In the genomic region with DNA sequence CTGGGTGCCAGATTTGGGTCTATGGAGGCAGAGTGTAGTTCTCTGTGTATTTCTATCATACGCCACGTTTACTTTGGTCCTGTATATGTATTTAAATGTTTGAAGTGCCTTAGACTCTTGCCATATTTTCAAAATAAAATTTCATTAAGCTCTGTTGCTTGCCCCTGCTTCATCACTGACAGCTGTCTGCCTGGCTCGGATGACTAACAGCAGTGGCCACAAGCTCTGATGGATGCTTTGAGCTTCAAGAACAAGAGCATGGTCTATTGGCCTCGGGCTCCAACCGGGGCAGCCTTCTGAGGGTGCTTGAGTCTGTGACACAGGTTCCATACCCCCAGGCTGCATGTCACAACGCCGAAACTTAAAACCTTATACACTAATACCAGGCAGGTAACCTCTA, we compare ENCODE assay signal across 27 mouse cellular contexts.
DNase-seq lines count a peak whose midpoint lies in the region; ATAC-seq lines count a peak whose summit lies in the region.
"Had no signal": no experiment of that assay in that cellular context is flagged by ENCODE, and none has a peak within 500 bp of the region (broad histone marks: within the 10 kb centered on the region; RNA-seq: fewer than 3 reads in every experiment).

No protein-coding gene starts in this region.

- no peaks in the 10 kb centered on the region for H3K9me3 ChIP-seq in heart, embryonic 10.5 days
- no peaks in the 10 kb centered on the region for H3K9me3 ChIP-seq in heart, embryonic 16.5 days (replicated peaks; ENCODE audit: control insufficient read depth, low read length)
- H3K9me3 ChIP-seq in limb, embryonic 13.5 days, result no peaks in the 10 kb centered on the region
- H3K9me3 ChIP-seq in forebrain, embryonic 15.5 days, result no peaks in the 10 kb centered on the region
- H3K9me3 ChIP-seq: embryonic facial prominence, embryonic 13.5 days; forebrain, embryonic 10.5 days; hindbrain, embryonic 15.5 days; liver, embryonic 13.5 days had no signal

- H3K36me3 ChIP-seq in heart, embryonic 10.5 days, result peaks cover 60% of the 10 kb centered on the region
- H3K36me3 ChIP-seq in heart, embryonic 16.5 days (ENCODE audit: control insufficient read depth, insufficient read depth), result peaks cover 38% of the 10 kb centered on the region
- H3K36me3 ChIP-seq in limb, embryonic 13.5 days, result peaks cover 53% of the 10 kb centered on the region
- no peaks in the 10 kb centered on the region for H3K36me3 ChIP-seq in forebrain, embryonic 15.5 days
- H3K36me3 ChIP-seq: hindbrain, embryonic 15.5 days had no signal

- intact Hi-C loops in heart, postnatal 14 days (cut with DNase I), result no loop called here

- H3K4me2 ChIP-seq in heart, embryonic 16.5 days (ENCODE audit: low read depth, low read length), result no peak overlapping the region
- H3K4me2 ChIP-seq in limb, embryonic 13.5 days (replicated peaks), result no peak overlapping the region
- H3K4me2 ChIP-seq in forebrain, embryonic 15.5 days (replicated peaks), result no peak overlapping the region
- H3K4me2 ChIP-seq: embryonic facial prominence, embryonic 13.5 days; hindbrain, embryonic 15.5 days; liver, embryonic 13.5 days had no signal

- DNase-seq in heart, embryonic 10.5 days (ENCODE audit: low spot score), result no peak
- DNase-seq in heart, postnatal 14 days, result no peak
- no peak for DNase-seq in heart, adult 9 months (ENCODE audit: low spot score in 2 of 2)
- DNase-seq in adrenal gland, adult 2 months, result no peak
- DNase-seq: adrenal gland, postnatal 25 days; cerebellum, adult 18-20 months; forebrain, postnatal 0 days; gastrocnemius, postnatal 10 days; kidney, adult 18-20 months; kidney, postnatal 10 days; layer of hippocampus, postnatal 36 days; liver, embryonic 13.5 days; lung, adult 18-20 months; lung, postnatal 10 days; midbrain, embryonic 14.5 days; right cerebral cortex, adult 18-20 months; spleen, adult 18-20 months; thymus, postnatal 14 days had no signal

- H3K4me3 ChIP-seq in heart, embryonic 10.5 days, result no peak overlapping the region
- no peak overlapping the region for H3K4me3 ChIP-seq in heart, embryonic 16.5 days (ENCODE audit: low read length)
- H3K4me3 ChIP-seq in brown adipose tissue, adult 24 weeks (ENCODE audit: insufficient read depth, low read depth, low read length), result no peak overlapping the region
- H3K4me3 ChIP-seq in limb, embryonic 13.5 days, result no peak overlapping the region
- H3K4me3 ChIP-seq in forebrain, embryonic 15.5 days, result no peak overlapping the region
- H3K4me3 ChIP-seq: embryonic facial prominence, embryonic 13.5 days; forebrain, embryonic 10.5 days; hindbrain, embryonic 15.5 days; liver, embryonic 13.5 days had no signal

- H3K27me3 ChIP-seq in heart, embryonic 10.5 days (ENCODE audit: insufficient read depth, poor library complexity, severe bottlenecking), result no peaks in the 10 kb centered on the region
- H3K27me3 ChIP-seq in heart, embryonic 16.5 days (ENCODE audit: control insufficient read depth, insufficient read depth, low read length), result no peaks in the 10 kb centered on the region
- no peaks in the 10 kb centered on the region for H3K27me3 ChIP-seq in limb, embryonic 13.5 days
- H3K27me3 ChIP-seq in forebrain, embryonic 15.5 days, result no peaks in the 10 kb centered on the region
- H3K27me3 ChIP-seq: embryonic facial prominence, embryonic 13.5 days; hindbrain, embryonic 15.5 days; liver, embryonic 13.5 days had no signal

- H3K9ac ChIP-seq in heart, embryonic 16.5 days (ENCODE audit: low read length), result no peak overlapping the region
- H3K9ac ChIP-seq in limb, embryonic 13.5 days, result no peak overlapping the region
- H3K9ac ChIP-seq in forebrain, embryonic 15.5 days (replicated peaks), result no peak overlapping the region
- H3K9ac ChIP-seq: embryonic facial prominence, embryonic 13.5 days; forebrain, postnatal 0 days; hindbrain, embryonic 15.5 days; liver, embryonic 13.5 days had no signal

- H3K27ac ChIP-seq in heart, embryonic 10.5 days, result peak overlapping the region; percentile 30; the same call in 1 of the 2 replicates
- H3K27ac ChIP-seq in heart, embryonic 16.5 days (ENCODE audit: low read length), result peak overlapping the region; percentile 18; the same call in 1 of the 2 replicates
- H3K27ac ChIP-seq in brown adipose tissue, adult 24 weeks (replicated peaks; ENCODE audit: low read depth, low read length), result 0 out of 2 replicates have a peak overlapping the region, but pooled peaks have one; percentile 26
- H3K27ac ChIP-seq in limb, embryonic 13.5 days, result peak overlapping the region; percentile 23; the same call in 1 of the 2 replicates
- H3K27ac ChIP-seq in forebrain, embryonic 15.5 days (replicated peaks), result no peak overlapping the region
- H3K27ac ChIP-seq: embryonic facial prominence, embryonic 13.5 days; forebrain, embryonic 10.5 days; hindbrain, embryonic 15.5 days; liver, embryonic 13.5 days had no signal

- no peak for ATAC-seq in heart, embryonic 16.5 days (replicated peaks; ENCODE audit: extremely low read depth, insufficient read depth, low FRiP score)
- no peak for ATAC-seq in limb, embryonic 13.5 days (ENCODE audit: low FRiP score, low read depth)
- ATAC-seq in forebrain, embryonic 15.5 days (replicated peaks), result no peak
- ATAC-seq: CD4-positive, CD25-positive, alpha-beta regulatory T cell, adult 4 months; forebrain, postnatal 0 days; inflammation-experienced regulatory T-cells, adult 6 months had no signal

- WGBS in heart, embryonic 10.5 days, result 88% methylated on average over 7 of the region's 7 CpGs
- 88% methylated on average over 7 of the region's 7 CpGs for WGBS in heart, embryonic 16.5 days
- WGBS in limb, embryonic 13.5 days, result 68% methylated on average over 7 of the region's 7 CpGs
- WGBS in forebrain, embryonic 15.5 days, result 94% methylated on average over 7 of the region's 7 CpGs

- peaks cover 4% of the 10 kb centered on the region; the same call in 1 of the 2 replicates for H3K4me1 ChIP-seq in heart, embryonic 10.5 days
- no peaks in the 10 kb centered on the region for H3K4me1 ChIP-seq in heart, embryonic 16.5 days (ENCODE audit: control insufficient read depth, insufficient read depth, low read length)
- peaks cover 6% of the 10 kb centered on the region; the same call in 1 of the 2 replicates for H3K4me1 ChIP-seq in brown adipose tissue, adult 24 weeks (ENCODE audit: control insufficient read depth, insufficient read depth, insufficient read length, low read length)
- H3K4me1 ChIP-seq in limb, embryonic 13.5 days, result peaks cover 43% of the 10 kb centered on the region
- H3K4me1 ChIP-seq in forebrain, embryonic 15.5 days, result no peaks in the 10 kb centered on the region
- H3K4me1 ChIP-seq: hindbrain, embryonic 15.5 days had no signal
